Mouse (Mus musculus) liver, adult 2 months (tissue): ENCODE data around the gene Ezh1.

Source experiments
- CTCF ChIP-seq: fragments of 200-500 bp; IDR thresholded peaks from 2 replicates; pipeline ENCODE4 v1.5.1; 2011; ENCODE audit warnings: low read depth, low read length, control low read depth
- POLR2A ChIP-seq: fragments of 200-500 bp; IDR thresholded peaks from 2 replicates; pipeline ENCODE4 v1.6.1; 2011; ENCODE audit warnings: low read length, control low read depth; ENCODE audit not compliant: insufficient read depth; ENCODE audit errors: extremely low read depth

- TF ChIP-seq POLR2A (no peak), CTCF (no peak)
These were observed 36.2 kb upstream of the Ezh1 start for GRCm38 (mm10) chr11:101262272-101262967.
